Mouse (Mus musculus) right cerebral cortex, postnatal 25 days (tissue): ENCODE measurements at regions not wholly inside any gene's neighbourhood (a gene's known extent, or its start where the extent isn't known, plus 50 kb on each side); places are given as distances from the start of the nearest gene placed in this dataset.

Source experiments
- DNase-seq: peaks from one replicate; pipeline ENCODE4 v3.0.0; 2022

DNA sequence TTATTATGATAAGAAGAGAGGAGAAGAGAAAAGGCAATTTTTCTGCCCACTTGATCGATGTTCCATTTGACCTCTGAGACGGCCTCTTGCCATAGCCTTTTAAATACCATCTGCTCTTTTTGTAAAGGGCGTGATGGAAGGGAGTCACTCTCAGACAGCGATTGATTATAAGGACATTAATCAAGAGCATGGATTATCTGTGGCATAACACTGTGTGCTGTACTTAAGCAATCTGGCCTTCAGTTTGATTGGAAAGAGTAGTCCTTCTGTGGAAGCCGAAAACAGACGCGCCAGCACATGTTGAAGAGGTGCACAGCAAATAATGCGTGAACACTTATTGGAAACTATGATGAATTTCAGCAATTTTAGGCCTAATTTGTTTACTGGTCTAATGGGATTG is 685.4 kb upstream of the Robo1 start:
- no peak for DNase-seq

DNA sequence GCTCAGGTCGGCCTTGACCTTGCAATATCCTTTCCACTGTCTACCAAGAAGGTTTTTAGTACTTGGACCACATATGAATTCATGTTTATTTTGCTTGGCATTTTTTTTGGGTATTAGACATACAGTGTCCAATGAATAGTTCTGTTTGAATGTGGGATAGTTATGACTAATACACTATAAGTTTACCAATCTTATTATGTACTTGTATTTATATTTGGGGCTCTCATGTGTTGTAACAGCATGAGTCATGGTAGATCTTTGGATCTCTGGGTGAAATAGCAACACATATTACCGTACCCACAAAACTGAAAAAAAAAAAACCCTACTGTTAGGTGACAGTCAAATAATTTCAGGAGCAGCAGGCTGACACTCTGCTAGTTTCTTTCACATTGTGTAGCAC is 667.7 kb upstream of the Robo1 start:
- DNase-seq: no peak

DNA sequence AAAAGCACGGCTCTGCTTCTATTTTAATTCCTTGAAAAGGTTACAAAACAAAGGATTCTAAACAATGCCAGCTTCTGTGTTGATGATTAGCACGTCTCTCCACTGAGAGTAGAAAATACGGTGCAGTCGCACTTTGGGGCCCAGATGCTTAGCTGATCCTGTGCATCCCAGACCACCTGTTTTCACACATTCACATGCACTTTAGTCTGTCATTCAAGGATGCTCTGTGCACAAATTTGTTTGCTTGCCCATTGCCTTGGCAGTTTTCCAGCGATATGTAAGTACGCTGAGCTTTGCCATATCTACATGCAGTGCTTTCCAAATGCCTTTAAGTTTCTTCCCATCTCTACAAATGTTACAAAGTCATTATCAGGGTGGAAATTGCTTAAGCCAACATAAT is 664.9 kb upstream of the Robo1 start:
- DNase-seq: no peak

- DNase-seq: no peak
These were observed 629.9 kb upstream of the Robo1 start for GRCm38 (mm10) chr16:71678075-71678701.

DNA sequence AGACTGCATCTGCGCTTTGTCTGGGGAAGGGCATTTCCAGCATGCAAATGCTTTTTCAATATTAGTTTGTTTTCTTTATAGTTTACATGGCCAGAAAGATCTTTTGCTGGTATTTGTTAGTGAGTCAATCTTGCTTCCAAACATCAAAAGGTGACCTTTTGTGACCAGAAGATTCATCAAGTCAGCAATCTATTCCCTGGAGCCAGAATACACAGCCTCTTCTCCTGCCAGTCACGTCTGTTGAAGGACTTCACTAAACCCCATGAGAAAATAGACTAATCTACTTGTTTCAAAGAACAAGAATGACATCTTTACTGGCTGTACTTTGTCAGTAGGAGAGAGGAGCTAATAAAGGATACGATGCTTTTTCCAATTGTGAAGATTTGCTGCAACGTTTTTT is 614.6 kb upstream of the Robo1 start:
- DNase-seq: no peak

DNA sequence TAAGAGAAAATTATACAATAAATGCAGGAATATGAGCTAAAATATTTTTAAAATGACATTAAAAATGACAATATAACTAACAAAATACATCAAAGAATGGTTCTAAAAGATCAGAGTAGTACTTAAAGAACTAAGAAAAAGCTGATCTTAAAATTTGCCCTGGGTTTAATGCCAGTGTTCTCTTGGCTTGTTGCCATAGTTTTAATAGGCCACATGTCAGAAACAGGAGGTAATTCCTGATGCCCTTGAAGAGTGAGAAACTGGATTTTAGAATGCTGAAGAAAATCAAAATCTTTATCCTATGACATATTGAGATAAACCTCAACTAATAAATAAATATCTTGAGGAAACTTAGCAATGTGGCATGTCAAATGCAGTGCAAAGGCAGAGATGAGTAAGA is 602.3 kb upstream of the Robo1 start:
- DNase-seq: no peak

- no peak for DNase-seq
These were observed 598.4 kb upstream of the Robo1 start for GRCm38 (mm10) chr16:71709684-71710083.

- no peak for DNase-seq
These were observed 596.2 kb upstream of the Robo1 start for GRCm38 (mm10) chr16:71711879-71712278.

DNA sequence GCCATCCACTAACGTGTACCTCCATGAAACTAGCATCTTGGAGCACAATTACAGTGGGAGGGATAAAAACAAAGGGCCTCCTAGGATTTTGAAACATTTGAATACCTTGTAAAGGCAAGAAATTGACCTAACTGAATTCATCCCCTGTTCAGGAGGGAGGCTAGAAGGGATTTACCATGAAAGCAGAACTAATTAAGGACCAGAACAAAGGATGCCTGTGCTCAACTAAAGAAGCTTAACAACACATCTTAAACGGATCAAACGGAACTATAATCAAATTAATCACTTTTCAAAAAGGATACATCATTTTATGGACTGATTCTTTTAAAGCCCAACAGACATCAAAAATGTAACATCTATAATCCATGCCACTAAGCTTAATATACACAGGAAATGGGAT is 590.9 kb upstream of the Robo1 start:
- DNase-seq: no peak

GRCm38 (mm10) chr16:71724898-71725297 is 583.2 kb upstream of the Robo1 start:
- DNase-seq: no peak

GRCm38 (mm10) chr16:71737941-71738340 is 570.2 kb upstream of the Robo1 start:
- no peak for DNase-seq

DNA sequence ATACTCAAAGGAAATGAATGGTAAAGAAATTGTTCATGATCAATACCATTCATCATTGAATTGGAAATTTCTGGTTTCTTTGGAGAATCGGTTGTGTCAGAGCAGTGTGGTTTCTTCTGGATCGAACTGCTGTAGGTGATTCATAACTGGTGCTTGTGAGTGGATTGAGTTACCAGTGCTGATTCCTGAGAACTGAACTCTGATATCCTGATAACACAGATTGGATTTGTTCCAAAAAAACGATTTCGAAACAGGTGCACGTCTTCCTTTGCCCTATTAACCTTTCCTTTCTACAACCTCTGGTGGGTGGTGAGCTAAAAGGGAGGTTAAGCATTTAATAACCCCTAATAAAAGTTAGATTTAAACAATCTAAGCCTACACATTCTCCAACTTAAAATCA is 569.0 kb upstream of the Robo1 start:
- no peak for DNase-seq

GRCm38 (mm10) chr16:71780945-71781344 is 527.2 kb upstream of the Robo1 start:
- DNase-seq: no peak

DNA sequence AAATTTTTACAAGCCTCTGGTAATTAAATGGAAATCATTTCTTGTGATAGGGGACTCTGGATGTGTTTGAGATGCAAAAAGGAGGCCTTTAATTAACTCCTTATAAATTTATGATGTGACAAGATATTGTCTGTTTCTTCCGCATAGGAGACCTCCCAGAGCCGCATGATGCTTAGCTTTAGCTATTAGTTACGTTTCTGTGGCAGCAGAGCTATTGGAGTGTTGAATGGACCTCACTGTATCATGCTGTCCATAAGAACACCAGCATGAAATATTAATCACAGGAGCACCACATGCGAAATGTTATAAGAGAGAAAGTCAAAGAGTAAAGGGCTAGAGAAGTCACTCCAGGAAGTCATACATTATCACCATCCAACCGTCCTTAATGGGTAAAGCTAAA is 495.3 kb upstream of the Robo1 start:
- no peak for DNase-seq

DNA sequence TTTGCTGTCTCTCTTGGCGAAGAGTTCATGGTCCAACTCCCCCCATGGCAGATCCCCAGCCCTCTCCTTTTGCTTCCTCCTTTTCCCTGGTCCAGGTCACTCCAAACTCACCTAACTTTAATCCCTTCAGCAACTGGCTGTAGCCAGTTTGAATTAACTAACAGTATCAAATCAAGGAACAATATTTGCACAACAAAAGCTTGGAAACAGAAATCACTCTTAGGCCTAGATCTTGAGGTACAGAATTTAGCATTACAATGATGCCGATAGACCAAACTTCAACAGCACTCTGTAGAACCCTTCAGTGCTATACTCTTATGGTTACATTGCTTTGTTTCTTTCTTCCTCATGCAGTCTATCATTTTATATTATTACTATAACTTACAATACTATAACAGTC is 472.8 kb upstream of the Robo1 start:
- no peak for DNase-seq

DNA sequence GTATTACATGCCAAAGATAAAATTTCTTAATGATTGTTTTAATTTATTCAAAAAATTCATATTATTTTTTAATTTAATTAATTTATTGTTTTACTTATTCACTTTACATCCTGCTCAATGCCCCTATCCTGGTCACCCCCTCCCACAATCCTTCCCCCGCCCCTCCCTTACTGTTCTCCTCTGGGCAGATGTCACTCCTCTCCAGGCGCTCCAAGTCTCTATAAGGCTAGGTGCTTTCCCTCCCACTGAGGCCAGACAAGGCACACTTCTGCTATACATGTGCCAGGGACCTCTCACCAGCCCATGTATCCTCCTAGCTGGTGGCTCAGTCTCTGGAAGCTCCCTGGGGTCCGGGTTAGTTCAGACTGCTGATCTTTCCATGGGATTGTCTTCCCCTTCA is 458.0 kb upstream of the Robo1 start:
- DNase-seq: no peak

DNA sequence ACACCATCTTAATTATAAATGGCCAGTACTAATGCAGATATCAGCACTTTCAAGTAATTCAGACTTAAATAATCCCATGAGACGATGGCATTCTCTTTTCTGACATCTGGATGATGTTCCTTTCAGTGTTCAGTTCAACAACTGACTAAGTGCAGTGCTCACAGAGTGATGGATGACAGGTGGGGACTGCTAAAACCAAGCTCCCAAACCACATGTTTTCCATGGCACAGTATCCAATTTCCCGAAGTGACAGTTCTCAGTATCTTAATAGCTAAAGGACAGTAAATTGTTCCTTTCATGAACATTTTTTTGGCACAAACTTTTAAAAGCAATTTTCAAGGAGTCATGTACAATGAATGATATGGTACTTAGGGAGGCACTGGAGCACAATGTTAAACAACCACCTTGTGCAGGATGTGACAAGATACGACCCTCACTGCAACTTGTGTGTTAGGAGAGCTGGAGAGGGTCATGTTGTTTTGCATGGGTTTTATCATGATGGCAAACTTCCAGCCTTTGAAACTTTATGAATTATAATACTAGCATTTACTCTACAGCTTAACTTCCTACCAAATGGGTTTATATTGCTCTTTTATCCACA is 456.4 kb upstream of the Robo1 start:
- DNase-seq: no peak

- DNase-seq: no peak
These were observed 450.2 kb upstream of the Robo1 start for GRCm38 (mm10) chr16:71857877-71858276.

DNA sequence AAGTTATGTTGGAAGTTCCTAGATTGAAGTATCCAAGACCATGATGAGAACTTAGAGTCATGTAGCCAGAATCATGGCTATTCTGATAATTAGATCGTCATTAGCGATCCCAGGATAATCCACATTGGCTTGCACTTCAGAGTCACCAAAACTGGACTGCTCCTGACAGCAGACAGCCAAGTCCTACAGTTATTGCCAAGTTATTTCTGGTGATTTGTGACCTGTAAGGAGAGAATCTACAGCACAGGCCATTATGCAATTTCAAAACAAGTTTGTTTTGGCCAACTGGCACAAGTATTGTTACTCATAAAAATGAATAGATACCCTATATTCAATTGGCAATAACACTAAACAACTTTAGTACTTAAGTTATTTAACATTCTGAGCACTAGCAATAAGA is 447.9 kb upstream of the Robo1 start:
- no peak for DNase-seq

DNA sequence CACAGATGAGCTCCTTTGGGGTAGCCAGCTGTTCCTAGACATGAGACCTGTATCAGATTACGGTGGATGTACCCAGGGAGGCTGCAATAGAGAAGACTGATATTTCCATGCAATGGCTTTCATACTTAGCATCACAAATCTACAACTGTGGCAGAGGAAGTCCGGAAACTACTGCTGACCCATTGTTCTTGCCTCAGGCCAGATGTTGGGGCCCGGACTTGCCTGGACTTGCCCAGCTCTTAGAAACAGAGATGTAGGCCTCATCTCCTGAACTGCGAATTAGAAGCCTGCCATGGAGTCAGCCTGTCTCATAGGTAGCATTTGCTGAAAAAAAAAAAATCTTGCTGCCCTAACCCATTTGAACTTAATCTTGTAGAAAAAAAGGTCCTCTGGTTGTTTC is 422.4 kb upstream of the Robo1 start:
- DNase-seq: no peak

DNA sequence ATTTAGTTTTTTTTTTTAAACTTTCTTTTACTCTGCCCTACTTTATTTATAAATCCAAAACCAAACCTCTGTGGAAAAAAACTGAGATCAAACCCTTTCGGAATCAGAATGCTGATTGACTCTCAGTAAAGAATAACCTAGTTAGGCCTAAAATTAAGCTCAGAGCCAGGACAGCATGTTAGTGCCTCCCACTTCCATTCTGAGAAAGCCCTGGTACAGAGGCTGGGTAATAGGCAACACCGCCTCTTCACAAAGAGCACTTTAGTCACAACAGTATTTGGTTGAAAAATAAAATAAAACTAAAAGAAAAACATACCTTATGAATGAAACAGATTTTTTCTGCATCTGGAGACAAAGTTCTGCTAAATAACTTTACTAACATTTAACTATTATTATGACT is 418.4 kb upstream of the Robo1 start:
- DNase-seq: no peak

DNA sequence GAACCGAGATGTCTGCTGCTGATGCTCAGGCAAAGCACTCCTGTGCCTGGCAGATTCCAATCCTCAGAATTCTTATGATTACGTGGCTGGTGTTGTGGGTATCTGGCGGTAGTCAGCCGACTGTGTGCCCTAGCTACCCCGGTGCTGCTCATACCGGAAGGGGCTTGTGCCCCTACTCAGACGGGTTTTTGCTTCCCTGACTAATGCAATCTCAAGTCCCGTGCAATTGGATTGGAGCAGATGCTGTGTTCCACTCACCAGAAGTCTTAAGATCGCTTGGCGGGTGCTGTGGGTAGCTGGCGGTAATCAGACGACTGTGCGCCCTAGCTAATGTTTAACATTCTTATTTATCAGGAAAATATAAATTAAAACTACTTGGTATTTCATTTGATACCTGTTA is 385.0 kb upstream of the Robo1 start:
- no peak for DNase-seq

DNA sequence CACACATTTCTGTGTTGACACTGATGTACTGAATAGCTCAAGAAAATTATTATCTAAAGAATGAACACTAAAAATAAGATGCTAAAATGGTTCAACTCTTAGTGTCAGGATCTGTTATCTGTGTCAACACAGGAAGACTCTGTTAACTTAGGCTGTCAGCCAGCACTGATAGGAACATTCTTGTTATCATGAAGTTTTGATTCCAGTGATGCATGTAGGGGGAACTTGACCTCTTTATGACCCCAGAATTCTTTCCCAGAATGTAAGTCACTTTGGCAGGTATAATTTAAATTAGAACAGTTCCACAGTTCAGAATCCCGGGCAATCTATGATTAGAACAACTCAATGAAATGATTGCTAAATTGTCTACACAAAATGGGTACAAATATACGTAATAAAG is 363.9 kb upstream of the Robo1 start:
- DNase-seq: no peak

DNA sequence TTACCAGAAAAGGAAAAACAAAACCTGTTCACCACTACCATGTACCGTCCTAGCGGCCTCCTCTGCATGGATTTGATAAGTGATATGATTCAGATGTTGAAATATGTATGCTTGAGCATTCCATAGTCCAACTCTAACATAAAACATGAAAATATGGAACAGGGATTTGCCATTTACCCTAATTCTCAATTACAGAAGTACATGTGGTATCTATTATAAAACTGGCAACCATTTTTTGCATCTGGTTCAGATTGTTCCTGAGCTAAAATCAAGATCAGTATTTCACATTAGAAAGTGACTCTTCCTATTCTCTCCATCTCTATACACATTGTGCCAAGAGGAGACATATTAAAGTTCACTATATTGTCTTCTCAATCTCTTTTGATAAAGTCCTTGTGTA is 363.3 kb upstream of the Robo1 start:
- DNase-seq: no peak

DNA sequence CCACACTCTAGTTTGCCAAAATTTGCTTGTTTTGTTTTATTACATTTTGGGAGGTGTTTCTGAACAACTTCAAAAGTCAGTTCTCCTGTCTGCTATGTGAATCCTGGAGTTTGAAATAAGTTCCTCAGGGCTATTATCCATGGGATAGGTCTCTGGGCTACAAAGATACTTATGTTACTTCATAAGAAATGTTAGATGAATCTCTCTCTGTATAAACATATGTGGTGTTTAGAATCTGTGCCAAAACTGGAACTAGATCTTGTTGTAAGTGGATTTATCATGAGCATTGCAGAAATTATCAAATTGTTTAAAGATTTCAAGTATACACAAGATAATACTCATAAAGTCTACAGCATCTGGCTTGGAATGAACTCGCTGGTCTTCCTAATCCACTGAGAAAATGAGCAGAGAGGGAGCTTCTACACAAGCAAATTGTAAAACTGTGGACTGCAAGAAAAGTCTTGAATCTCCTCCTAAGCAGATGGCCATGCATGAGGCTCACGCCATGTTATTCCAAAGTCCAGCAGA is 355.2 kb upstream of the Robo1 start:
- no peak for DNase-seq
